Mouse (Mus musculus) G1E-ER4 (cell line): ENCODE data around the gene Appl2. TPM values are rescaled to one million over a fixed set of nuclear protein-coding genes. Genes with fewer than 3 reads are reported as not detected.

ENCODE experiments used
- GATA1 ChIP-seq: IDR thresholded peaks from one replicate; pipeline ENCODE4 v1.8.0; 2012; ENCODE audit warnings: low read length, inconsistent platforms
- polyA plus RNA-seq: library from polyadenylated mRNA; stranded (reverse); fragments of >175 nt; gene quantifications from 2 replicates; pipeline ENCODE4 v1.2.3, GENCODE M21; 2012

Gene Appl2
- polyA plus RNA-seq, 1 experiment = not detected

- no peak for TF ChIP-seq GATA1
Measured at GRCm38 (mm10) chr10:83612648-83613215, 35.8 kb downstream of the Appl2 start.

GRCm38 (mm10) chr10:83611863-83612262 is 36.7 kb downstream of the Appl2 start:
- TF ChIP-seq GATA1 = no peak

- TF ChIP-seq GATA1 = no peak
Measured at GRCm38 (mm10) chr10:83610518-83610917, 38.0 kb downstream of the Appl2 start.

GRCm38 (mm10) chr10:83608596-83608995 is 39.9 kb downstream of the Appl2 start:
- no peak for TF ChIP-seq GATA1

- no peak for TF ChIP-seq GATA1
Measured at GRCm38 (mm10) chr10:83607111-83607510, 41.4 kb downstream of the Appl2 start.

- no peak for TF ChIP-seq GATA1
Measured at GRCm38 (mm10) chr10:83605637-83606183, 42.8 kb downstream of the Appl2 start.

GRCm38 (mm10) chr10:83603956-83604564 is 44.5 kb downstream of the Appl2 start:
- TF ChIP-seq GATA1 = no peak

GRCm38 (mm10) chr10:83600650-83601049 is 47.9 kb downstream of the Appl2 start:
- TF ChIP-seq GATA1 = no peak

- TF ChIP-seq GATA1 = no peak
Measured at GRCm38 (mm10) chr10:83594526-83594925, 54.0 kb downstream of the Appl2 start.

GRCm38 (mm10) chr10:83592616-83593015 is 55.9 kb downstream of the Appl2 start:
- TF ChIP-seq GATA1 = no peak

- no peak for TF ChIP-seq GATA1
Measured at GRCm38 (mm10) chr10:83590801-83591200, 57.7 kb downstream of the Appl2 start.

- TF ChIP-seq GATA1 = no peak
Measured at GRCm38 (mm10) chr10:83565449-83566441, 82.8 kb downstream of the Appl2 start.

- TF ChIP-seq GATA1 = no peak
Measured at GRCm38 (mm10) chr10:83563005-83563404, 85.5 kb downstream of the Appl2 start.

Other genes starting within 250 kb of the Appl2 start
- gene Aldh1l2, start 114.6 kb downstream of the Appl2 start, polyA plus RNA-seq = not detected in 2 replicates
- 1.5 and 2.2 TPM in 2 replicates for gene Washc4, start 105.0 kb downstream of the Appl2 start, polyA plus RNA-seq
- not detected in 2 replicates for gene 1500009L16Rik, start 74.1 kb upstream of the Appl2 start, polyA plus RNA-seq